Mouse (Mus musculus) embryonic facial prominence, embryonic 13.5 days (tissue): ENCODE results near the gene Tpst1. TPM values are rescaled to one million over a fixed set of nuclear protein-coding genes. Genes with fewer than 3 reads are reported as not detected.

Experiments
- ATAC-seq: fragments of 200-750 bp; cut with Nextera tagmentation; 2 replicates; pipeline ENCODE4 v1.8.0; 2017; ENCODE audit warnings: low read depth; ENCODE audit not compliant: insufficient number of reproducible peaks, insufficient read depth, low FRiP score, low TSS enrichment
- H3K27ac ChIP-seq: fragments of 300-500 bp; sonication (generic); 2 replicates; pipeline ENCODE4 v1.5.1; 2015; ENCODE audit warnings: moderate library complexity, mild to moderate bottlenecking, inconsistent platforms
- H3K27me3 ChIP-seq: fragments of 300-500 bp; sonication (generic); 2 replicates; pipeline ENCODE4 v1.6.1; 2015; ENCODE audit warnings: mild to moderate bottlenecking, inconsistent platforms
- H3K36me3 ChIP-seq: fragments of 300-500 bp; sonication (generic); 2 replicates; pipeline ENCODE4 v1.6.1; 2015; ENCODE audit warnings: mild to moderate bottlenecking, inconsistent platforms
- H3K4me1 ChIP-seq: fragments of 300-500 bp; sonication (generic); 2 replicates; pipeline ENCODE4 v1.6.1; 2015; ENCODE audit warnings: inconsistent platforms
- H3K4me2 ChIP-seq: fragments of 300-500 bp; sonication (generic); 2 replicates; pipeline ENCODE4 v1.6.1; 2015; ENCODE audit warnings: moderate library complexity, mild to moderate bottlenecking, inconsistent platforms
- H3K4me3 ChIP-seq: fragments of 300-500 bp; sonication (generic); 2 replicates; pipeline ENCODE4 v1.5.1; 2015; ENCODE audit warnings: mild to moderate bottlenecking, inconsistent platforms
- H3K9ac ChIP-seq: fragments of 300-500 bp; sonication (generic); 2 replicates; pipeline ENCODE4 v1.6.1; 2015; ENCODE audit warnings: mild to moderate bottlenecking, inconsistent platforms
- H3K9me3 ChIP-seq: fragments of 300-500 bp; sonication (generic); 2 replicates; pipeline ENCODE4 v1.6.1; 2016; ENCODE audit warnings: inconsistent platforms
- WGBS: fragments of 180-500 bp; shearing (Covaris S2); methylation state at CpG from one replicate; pipeline ENCODE4 v1.1.7; 2015; ENCODE audit warnings: mixed read lengths; 5-methylcytosine and 5-hydroxymethylcytosine counted together
- polyA plus RNA-seq: library from polyadenylated mRNA; unstranded; fragments of >200 nt; fragmentation: Nextera tagmentation; extraction: Ambion mirVana; gene quantifications from 2 replicates; pipeline ENCODE4 v1.2.1, GENCODE M21; 2015

Gene Tpst1
- polyA plus RNA-seq, 1 experiment from 2014 or later, result 98.5 TPM

DNA sequence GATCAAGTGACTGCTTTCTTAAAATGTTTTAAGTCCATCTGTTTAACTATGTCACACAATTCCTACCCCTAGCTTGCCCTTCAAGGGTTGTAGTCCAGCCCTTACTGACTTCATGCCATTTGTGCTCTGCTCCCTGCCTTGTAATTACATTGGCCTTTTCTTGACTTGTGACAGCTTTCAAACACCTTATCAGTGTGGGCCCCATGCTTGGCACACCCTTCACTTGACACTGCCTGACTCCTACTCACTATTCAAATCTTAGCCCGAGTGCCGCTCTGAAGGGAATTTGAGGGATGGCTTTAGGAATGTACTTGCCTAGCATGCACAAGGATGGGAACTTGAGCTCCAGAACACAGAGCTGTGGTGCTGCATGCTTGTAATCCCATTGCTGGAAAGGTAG, 24.7 kb downstream of the Tpst1 start:
- Histone ChIP-seq H3K4me1 (0 out of 2 replicates have a peak, but pooled peaks cover 4% of the 10 kb centered on the region), H3K27ac (no peak overlapping the region), H3K9me3 (no peaks in the 10 kb centered on the region), H3K27me3 (no peaks in the 10 kb centered on the region), H3K4me3 (no peak overlapping the region), H3K4me2 (no peak overlapping the region), H3K36me3 (peaks cover 14% of the 10 kb centered on the region), H3K9ac (no peak overlapping the region)
- no peak for ATAC-seq
- 76% methylated on average over 2 of the region's 2 CpGs for WGBS

DNA sequence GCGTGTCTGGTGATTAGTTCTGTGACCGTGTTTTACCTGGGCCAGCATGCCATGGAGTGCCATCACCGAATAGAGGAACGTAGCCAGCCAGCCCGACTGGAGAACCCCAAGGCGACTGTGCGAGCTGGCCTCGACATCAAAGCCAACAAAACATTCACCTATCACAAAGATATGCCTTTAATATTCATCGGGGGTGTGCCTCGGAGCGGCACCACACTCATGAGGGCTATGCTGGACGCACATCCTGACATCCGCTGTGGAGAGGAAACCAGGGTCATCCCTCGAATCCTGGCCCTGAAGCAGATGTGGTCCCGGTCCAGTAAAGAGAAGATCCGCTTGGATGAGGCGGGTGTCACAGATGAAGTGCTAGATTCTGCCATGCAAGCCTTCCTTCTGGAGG, 28.6 kb downstream of the Tpst1 start:
- Histone ChIP-seq H3K27ac (no peak overlapping the region), H3K27me3 (no peaks in the 10 kb centered on the region), H3K36me3 (peaks cover 33% of the 10 kb centered on the region), H3K4me3 (no peak overlapping the region), H3K9ac (no peak overlapping the region), H3K4me1 (0 out of 2 replicates have a peak, but pooled peaks cover 4% of the 10 kb centered on the region), H3K9me3 (no peaks in the 10 kb centered on the region), H3K4me2 (no peak overlapping the region)
- 94% methylated on average over 17 of the region's 17 CpGs for WGBS
- ATAC-seq, result no peak

DNA sequence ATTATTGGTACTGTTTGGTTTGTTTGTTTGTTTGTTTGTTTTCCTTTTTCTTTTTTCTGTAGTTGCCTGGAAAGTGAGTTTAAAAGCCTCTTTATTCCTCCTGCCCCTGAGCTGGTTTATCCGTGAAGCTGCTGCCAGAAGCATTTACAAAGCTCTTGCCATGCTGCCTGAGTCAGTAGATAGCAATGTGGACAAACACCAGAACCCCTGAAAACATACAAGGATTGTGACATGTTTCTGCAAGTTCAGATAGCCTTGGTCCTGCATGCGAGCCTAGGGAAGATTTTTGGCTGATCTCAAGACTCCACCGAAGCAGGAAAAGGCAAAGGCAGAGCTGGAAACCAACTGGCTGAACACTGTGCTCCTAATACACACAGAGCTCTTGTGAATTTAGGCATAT, 36.2 kb downstream of the Tpst1 start:
- Histone ChIP-seq H3K9ac (no peak overlapping the region), H3K9me3 (no peaks in the 10 kb centered on the region), H3K4me3 (no peak overlapping the region), H3K4me1 (peaks cover 19% of the 10 kb centered on the region), H3K4me2 (no peak overlapping the region), H3K27me3 (no peaks in the 10 kb centered on the region), H3K27ac (0 out of 2 replicates have a peak overlapping the region, but pooled peaks have one; percentile 73), H3K36me3 (peaks cover 27% of the 10 kb centered on the region)
- ATAC-seq, result no peak
- WGBS, result 80% methylated on average over 3 of the region's 3 CpGs

DNA sequence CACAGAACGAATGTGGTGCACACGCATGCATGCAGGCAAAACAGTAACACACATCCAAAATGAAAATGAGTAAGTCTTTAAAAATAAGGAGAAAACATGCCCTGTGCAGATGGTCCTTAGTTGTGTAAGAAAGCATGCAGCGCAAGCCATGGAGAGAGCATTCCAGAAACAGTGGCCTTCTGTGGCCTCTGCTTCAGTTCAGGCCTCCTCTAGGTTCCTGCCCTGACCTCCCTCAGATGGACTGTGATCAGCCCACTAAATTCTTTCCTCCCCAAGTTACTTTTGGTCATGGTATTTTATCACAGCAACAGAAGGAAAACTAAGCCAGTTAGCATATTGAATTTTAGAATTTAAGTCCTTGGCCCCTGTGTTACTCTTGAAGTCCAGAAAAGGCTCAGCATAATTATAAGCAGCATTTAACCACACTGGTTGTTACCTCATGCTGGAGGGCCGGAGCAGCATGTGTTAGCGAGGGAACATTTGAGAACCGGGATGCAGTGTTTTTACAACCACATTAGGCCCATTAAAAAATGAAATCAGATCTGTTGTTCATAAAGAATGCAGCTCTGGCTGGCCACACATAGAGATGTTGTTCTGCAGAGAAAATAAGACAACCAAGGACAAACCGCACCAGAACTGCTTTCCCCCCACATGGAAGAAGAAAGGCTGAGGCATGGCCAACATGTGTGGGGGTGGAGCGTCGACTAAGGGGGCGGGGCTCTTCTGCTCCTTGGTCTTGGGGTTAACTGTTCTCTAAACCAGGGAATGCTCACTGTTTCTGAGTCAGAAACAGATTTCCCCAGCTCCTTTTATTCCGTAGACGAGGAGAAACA, 37.7 kb downstream of the Tpst1 start:
- Histone ChIP-seq H3K9ac (no peak overlapping the region), H3K27ac (peak overlapping the region; percentile 73), H3K4me3 (no peak overlapping the region), H3K36me3 (peaks cover 24% of the 10 kb centered on the region), H3K4me2 (no peak overlapping the region), H3K27me3 (no peaks in the 10 kb centered on the region), H3K9me3 (no peaks in the 10 kb centered on the region), H3K4me1 (peaks cover 24% of the 10 kb centered on the region)
- ATAC-seq, result 0 out of 2 replicates have a peak, but pooled peaks have one; percentile 52
- WGBS, result 57% methylated on average over 12 of the region's 12 CpGs

DNA sequence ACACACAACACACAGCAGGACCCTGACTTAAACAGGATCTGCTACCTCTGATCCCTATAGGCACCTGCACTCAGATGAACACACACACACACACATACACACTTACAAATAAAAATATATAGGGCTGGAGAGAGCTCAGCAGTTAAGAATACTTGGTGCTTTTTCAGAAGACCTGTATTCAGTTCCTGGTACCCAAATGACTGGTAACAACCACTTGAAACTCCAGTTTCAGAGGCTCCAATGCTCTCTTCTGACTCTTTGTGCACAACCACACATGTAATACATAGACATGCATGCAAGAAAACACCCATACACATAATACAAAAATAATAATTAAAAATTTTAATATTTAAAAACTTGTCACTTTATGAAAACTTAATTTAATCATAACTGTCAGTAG, 39.5 kb downstream of the Tpst1 start:
- no peaks in the 10 kb centered on the region for H3K27me3 ChIP-seq
- H3K36me3 ChIP-seq, result peaks cover 26% of the 10 kb centered on the region
- no peak overlapping the region for H3K27ac ChIP-seq
- peaks cover 42% of the 10 kb centered on the region for H3K4me1 ChIP-seq
- no peaks in the 10 kb centered on the region for H3K9me3 ChIP-seq
- no peak overlapping the region for H3K9ac ChIP-seq
- H3K4me2 ChIP-seq, result no peak overlapping the region
- ATAC-seq, result no peak
- no peak overlapping the region for H3K4me3 ChIP-seq

DNA sequence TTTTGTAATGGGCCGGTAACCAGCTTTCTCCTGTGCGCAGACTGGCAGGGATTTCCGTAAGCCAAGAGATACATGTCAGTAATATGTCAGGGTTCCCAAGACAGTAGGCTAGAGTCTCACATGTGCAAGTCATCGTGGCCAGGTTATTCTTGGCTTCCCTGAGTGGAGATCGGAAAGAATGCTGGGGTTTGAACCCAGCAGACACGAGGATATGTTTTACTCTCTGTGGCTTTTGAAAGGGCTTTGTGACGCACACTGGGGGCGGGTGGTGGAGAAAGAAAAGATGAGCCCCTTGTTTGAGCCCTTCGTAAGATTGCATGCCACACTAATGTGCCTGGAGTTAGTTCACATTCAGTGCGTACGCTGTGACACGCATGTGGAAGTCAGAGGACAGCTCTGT, 43.0 kb downstream of the Tpst1 start:
- peak overlapping the region; percentile 7; the same call in 1 of the 2 replicates for H3K4me2 ChIP-seq
- H3K9ac ChIP-seq, result peak overlapping the region; percentile 11; the same call in 1 of the 2 replicates
- ATAC-seq, result no peak
- peak overlapping the region; percentile 80 for H3K27ac ChIP-seq
- H3K4me3 ChIP-seq, result no peak overlapping the region
- peaks cover 12% of the 10 kb centered on the region for H3K36me3 ChIP-seq
- H3K4me1 ChIP-seq, result peaks cover 61% of the 10 kb centered on the region
- 57% methylated on average over 12 of the region's 12 CpGs for WGBS
- H3K9me3 ChIP-seq, result no peaks in the 10 kb centered on the region
- H3K27me3 ChIP-seq, result no peaks in the 10 kb centered on the region

DNA sequence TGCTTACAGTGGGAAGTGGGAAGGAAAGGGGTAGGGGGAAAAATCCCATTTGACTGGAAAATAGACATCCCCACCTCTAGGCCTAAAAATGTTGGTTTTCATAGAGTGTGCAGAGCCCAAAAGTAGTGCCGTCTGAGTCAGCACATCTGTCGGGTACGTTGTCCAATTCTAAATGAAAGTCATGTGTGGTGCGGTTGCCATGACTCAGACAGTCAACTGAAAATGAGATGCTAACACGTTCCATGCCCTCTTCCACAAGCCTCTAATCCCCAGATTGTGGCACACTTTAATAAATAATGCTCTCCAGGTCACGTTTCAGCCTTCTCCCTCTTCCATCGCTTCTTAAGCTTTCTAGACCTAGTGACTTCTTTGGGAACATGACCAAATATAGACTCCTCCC, 43.7 kb downstream of the Tpst1 start:
- H3K4me3 ChIP-seq, result no peak overlapping the region
- 31% methylated on average over 7 of the region's 7 CpGs for WGBS
- no peak overlapping the region for H3K9ac ChIP-seq
- H3K36me3 ChIP-seq, result peaks cover 12% of the 10 kb centered on the region
- peak overlapping the region; percentile 11; the same call in 1 of the 2 replicates for H3K4me2 ChIP-seq
- peaks cover 56% of the 10 kb centered on the region for H3K4me1 ChIP-seq
- no peaks in the 10 kb centered on the region for H3K9me3 ChIP-seq
- no peak for ATAC-seq
- peak overlapping the region; percentile 80 for H3K27ac ChIP-seq
- no peaks in the 10 kb centered on the region for H3K27me3 ChIP-seq

DNA sequence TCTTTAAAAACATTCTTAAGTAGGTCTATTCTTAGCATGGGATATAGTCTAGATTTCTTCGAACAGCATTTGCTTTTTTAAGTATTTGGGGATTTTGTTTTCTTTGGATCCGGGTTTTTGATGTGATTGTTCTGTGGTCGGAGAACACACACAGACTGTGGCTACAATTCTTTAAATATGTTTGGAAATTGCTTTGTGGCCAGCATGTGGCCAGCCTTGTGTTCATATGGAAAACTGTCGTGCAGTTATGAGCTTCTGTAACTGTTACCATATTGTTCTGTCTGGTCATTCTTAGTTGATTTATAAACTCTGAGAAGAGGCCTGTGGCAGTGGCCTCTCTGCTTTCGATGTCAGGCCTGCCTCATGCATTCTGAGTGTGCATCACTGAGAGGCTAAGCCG, 44.8 kb downstream of the Tpst1 start:
- H3K9me3 ChIP-seq, result no peaks in the 10 kb centered on the region
- H3K27ac ChIP-seq, result peak overlapping the region; percentile 80
- no peak overlapping the region for H3K9ac ChIP-seq
- ATAC-seq, result no peak
- H3K27me3 ChIP-seq, result no peaks in the 10 kb centered on the region
- peaks cover 12% of the 10 kb centered on the region for H3K36me3 ChIP-seq
- H3K4me3 ChIP-seq, result no peak overlapping the region
- no peak overlapping the region for H3K4me2 ChIP-seq
- peaks cover 56% of the 10 kb centered on the region for H3K4me1 ChIP-seq
- 40% methylated on average over 6 of the region's 6 CpGs for WGBS

DNA sequence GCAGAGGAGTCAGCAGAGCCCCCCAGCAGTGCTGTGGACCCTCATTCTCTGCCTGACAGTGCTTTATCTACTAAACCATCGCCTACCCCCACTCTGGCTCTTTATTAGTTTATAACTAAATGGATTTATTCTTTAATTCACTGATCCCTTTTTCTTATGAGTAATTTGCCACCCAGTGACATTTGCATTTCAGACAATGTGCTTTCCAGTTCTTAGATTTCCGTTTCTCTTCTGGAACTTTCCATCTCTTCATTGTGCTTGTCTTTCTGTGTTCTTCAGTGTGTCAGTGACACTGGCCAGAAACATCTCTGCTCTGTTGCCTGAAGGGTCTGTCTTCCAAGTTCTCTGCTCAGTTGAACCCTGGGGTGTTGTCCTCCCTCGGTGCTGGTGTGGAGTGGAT, 46.1 kb downstream of the Tpst1 start:
- 72% methylated on average over 3 of the region's 3 CpGs for WGBS
- Histone ChIP-seq H3K9ac (no peak overlapping the region), H3K9me3 (no peaks in the 10 kb centered on the region), H3K27ac (peak overlapping the region; percentile 52), H3K4me3 (no peak overlapping the region), H3K36me3 (peaks cover 12% of the 10 kb centered on the region), H3K4me1 (peaks cover 56% of the 10 kb centered on the region), H3K27me3 (no peaks in the 10 kb centered on the region), H3K4me2 (no peak overlapping the region)
- ATAC-seq, result no peak

DNA sequence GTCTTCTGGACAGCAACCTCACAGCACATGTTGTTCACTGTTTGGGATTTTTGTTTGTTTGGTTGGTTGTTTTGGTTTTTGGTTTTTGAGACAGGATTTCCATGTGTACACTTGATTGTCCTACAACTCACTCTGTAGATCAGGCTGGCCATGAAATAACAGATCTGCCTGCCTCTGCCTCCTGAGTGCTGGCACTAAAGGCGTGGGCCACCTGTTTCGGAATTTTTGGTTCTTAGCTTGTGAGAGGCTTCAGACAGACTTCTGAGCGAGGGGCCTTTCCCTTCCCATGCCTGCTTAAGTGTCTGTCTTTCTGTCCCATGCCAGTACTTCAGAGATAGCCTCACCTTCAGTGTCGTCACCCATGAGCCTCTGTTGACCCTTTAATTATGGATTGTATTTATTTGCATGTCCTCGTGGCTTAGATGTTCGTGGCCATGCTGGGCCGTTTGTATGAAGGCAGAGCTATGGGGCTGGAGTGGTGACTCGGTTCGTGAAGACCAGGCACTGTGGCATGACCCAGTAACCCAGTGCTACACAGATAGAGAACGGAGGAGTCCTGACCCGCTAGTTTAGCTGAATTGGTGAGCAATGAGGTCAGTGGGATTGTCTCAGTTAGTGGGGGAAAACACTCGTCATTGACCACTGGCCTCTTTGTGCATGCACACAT, 47.1 kb downstream of the Tpst1 start:
- Histone ChIP-seq H3K27me3 (no peaks in the 10 kb centered on the region), H3K4me2 (no peak overlapping the region), H3K9me3 (no peaks in the 10 kb centered on the region), H3K9ac (no peak overlapping the region), H3K4me1 (peaks cover 56% of the 10 kb centered on the region), H3K4me3 (no peak overlapping the region), H3K27ac (0 out of 2 replicates have a peak overlapping the region, but pooled peaks have one; percentile 39), H3K36me3 (0 out of 2 replicates have a peak, but pooled peaks cover 5% of the 10 kb centered on the region)
- no peak for ATAC-seq
- 74% methylated on average over 12 of the region's 12 CpGs for WGBS

DNA sequence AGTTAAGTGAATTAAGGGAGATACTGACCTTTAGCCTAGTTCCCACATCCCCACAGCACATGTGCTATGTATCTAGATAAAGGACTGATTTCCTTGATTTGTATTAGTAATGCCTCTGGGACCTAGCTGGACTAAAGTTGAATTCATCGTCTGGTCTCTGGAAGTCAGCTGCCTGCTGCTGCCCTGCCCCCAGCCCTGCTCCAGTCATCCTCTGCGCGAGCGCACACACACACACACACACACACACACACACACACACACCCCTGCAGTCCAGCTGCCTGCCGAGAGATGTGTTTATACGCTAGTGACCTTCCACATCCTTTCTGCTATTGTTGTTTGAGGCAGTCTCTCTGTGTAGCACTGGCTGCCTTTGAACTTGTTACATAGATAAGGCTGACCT, 47.8 kb downstream of the Tpst1 start:
- no peak overlapping the region for H3K4me2 ChIP-seq
- no peaks in the 10 kb centered on the region for H3K27me3 ChIP-seq
- peaks cover 51% of the 10 kb centered on the region for H3K4me1 ChIP-seq
- H3K4me3 ChIP-seq, result no peak overlapping the region
- H3K27ac ChIP-seq, result no peak overlapping the region
- ATAC-seq, result no peak
- H3K9ac ChIP-seq, result no peak overlapping the region
- 39% methylated on average over 6 of the region's 6 CpGs for WGBS
- H3K36me3 ChIP-seq, result 0 out of 2 replicates have a peak, but pooled peaks cover 2% of the 10 kb centered on the region
- no peaks in the 10 kb centered on the region for H3K9me3 ChIP-seq

DNA sequence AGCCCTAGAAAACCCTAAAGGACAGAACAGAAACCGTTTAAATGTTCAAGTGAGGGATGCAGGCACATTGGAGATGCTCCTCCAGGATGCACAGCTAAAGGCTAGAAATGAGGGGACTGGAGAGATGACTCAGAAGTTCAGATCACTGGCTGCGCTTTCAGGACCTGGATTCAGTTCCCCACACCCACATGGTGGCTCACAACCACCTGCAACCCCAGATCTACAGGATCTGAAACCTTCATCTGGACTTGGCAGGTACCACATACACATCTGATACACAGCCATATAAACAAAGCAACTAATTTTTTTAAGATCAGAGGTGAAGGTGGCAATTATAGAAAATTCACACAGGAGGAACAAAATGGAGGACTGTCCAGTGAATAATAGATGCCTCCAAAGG, 49.2 kb downstream of the Tpst1 start:
- 94% methylated on average over 2 of the region's 2 CpGs for WGBS
- no peaks in the 10 kb centered on the region for H3K27me3 ChIP-seq
- H3K4me1 ChIP-seq, result peaks cover 37% of the 10 kb centered on the region
- H3K36me3 ChIP-seq, result no peaks in the 10 kb centered on the region
- H3K9ac ChIP-seq, result no peak overlapping the region
- ATAC-seq, result no peak
- H3K27ac ChIP-seq, result no peak overlapping the region
- H3K4me2 ChIP-seq, result no peak overlapping the region
- H3K9me3 ChIP-seq, result no peaks in the 10 kb centered on the region
- H3K4me3 ChIP-seq, result no peak overlapping the region
